ENCODE assay signal across 9 mouse cellular contexts in the genomic region with DNA sequence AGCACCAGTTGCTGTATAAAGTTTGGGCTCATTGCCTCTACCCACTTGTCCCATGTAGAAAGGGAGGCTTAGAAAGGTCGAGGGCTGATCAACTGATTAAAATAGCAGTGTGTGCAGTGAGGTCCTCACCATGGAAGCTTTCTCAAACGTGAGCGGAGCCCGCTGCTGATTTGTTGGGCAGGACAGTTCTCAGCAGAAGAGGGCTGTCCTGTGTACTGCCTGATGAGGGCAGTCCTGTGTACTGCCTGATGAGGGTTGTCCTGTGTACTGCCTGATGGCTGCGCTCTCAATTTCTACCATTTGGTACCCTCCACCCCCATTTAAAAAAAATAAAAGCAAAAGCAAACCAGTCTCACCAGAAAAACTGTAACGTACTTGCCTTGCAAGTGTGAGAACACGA.
DNase-seq lines count a peak whose midpoint lies in the region; ATAC-seq and TF ChIP-seq lines count a peak whose summit lies in the region.
"Had no signal": no experiment of that assay in that cellular context is flagged by ENCODE, and none has a peak within 500 bp of the region (broad histone marks: within the 10 kb centered on the region; RNA-seq: fewer than 3 reads in every experiment).

No protein-coding gene starts in this region.

- H3K27me3 ChIP-seq in midbrain, embryonic 12.5 days, result peaks cover 10% of the 10 kb centered on the region; the same call in 1 of the 2 replicates
- H3K27me3 ChIP-seq in midbrain, embryonic 11.5 days (ENCODE audit: control insufficient read depth, insufficient read depth, low read length), result peaks cover 2% of the 10 kb centered on the region; the same call in 1 of the 2 replicates
- peaks cover 27% of the 10 kb centered on the region for H3K27me3 ChIP-seq in limb, embryonic 15.5 days
- no peaks in the 10 kb centered on the region for H3K27me3 ChIP-seq in stomach, postnatal 0 days (ENCODE audit: control insufficient read depth, insufficient read depth, low read length)
- peaks cover 31% of the 10 kb centered on the region for H3K27me3 ChIP-seq in embryonic facial prominence, embryonic 10.5 days (replicated peaks; ENCODE audit: low read depth, poor library complexity, severe bottlenecking)

- H3K9ac ChIP-seq in midbrain, embryonic 12.5 days (replicated peaks), result no peak overlapping the region
- no peak overlapping the region for H3K9ac ChIP-seq in midbrain, embryonic 11.5 days (ENCODE audit: low read length)
- no peak overlapping the region for H3K9ac ChIP-seq in limb, embryonic 15.5 days
- H3K9ac ChIP-seq in stomach, postnatal 0 days (ENCODE audit: low read length), result no peak overlapping the region

- WGBS in midbrain, embryonic 12.5 days, result 59% methylated on average over 7 of the region's 7 CpGs
- 65% methylated on average over 7 of the region's 7 CpGs for WGBS in midbrain, embryonic 11.5 days
- WGBS in limb, embryonic 15.5 days, result 42% methylated on average over 7 of the region's 7 CpGs
- 47% methylated on average over 7 of the region's 7 CpGs for WGBS in stomach, postnatal 0 days
- 59% methylated on average over 7 of the region's 7 CpGs for WGBS in embryonic facial prominence, embryonic 10.5 days

- no peak for TF ChIP-seq EP300 in stomach, postnatal 0 days (optimal IDR thresholded peaks at IDR 0.05)

- peaks cover 11% of the 10 kb centered on the region for H3K4me1 ChIP-seq in midbrain, embryonic 12.5 days
- peaks cover 3% of the 10 kb centered on the region for H3K4me1 ChIP-seq in midbrain, embryonic 11.5 days (ENCODE audit: control insufficient read depth, insufficient read depth, low read length)
- peaks cover 47% of the 10 kb centered on the region for H3K4me1 ChIP-seq in limb, embryonic 15.5 days
- no peaks in the 10 kb centered on the region; the same call in 1 of the 2 replicates for H3K4me1 ChIP-seq in stomach, postnatal 0 days (replicated peaks; ENCODE audit: control insufficient read depth, insufficient read depth)
- peaks cover 20% of the 10 kb centered on the region for H3K4me1 ChIP-seq in embryonic facial prominence, embryonic 10.5 days

- H3K4me3 ChIP-seq in midbrain, embryonic 12.5 days, result no peak overlapping the region
- no peak overlapping the region for H3K4me3 ChIP-seq in midbrain, embryonic 11.5 days (ENCODE audit: low read depth, low read length)
- H3K4me3 ChIP-seq in limb, embryonic 15.5 days, result 0 out of 2 replicates have a peak overlapping the region, but pooled peaks have one; percentile 9
- no peak overlapping the region for H3K4me3 ChIP-seq in stomach, postnatal 0 days (ENCODE audit: low read depth, low read length)
- H3K4me3 ChIP-seq in embryonic facial prominence, embryonic 10.5 days, result no peak overlapping the region

- no peak for DNase-seq in midbrain, embryonic 11.5 days (ENCODE audit: low spot score, missing footprints)
- peak; percentile 19 to 22 for DNase-seq in heart, adult 9 months (ENCODE audit: low spot score in 2 of 2)
- no peak for DNase-seq in stomach, postnatal 0 days (ENCODE audit: low spot score)
- DNase-seq in embryonic facial prominence, embryonic 10.5 days (ENCODE audit: low spot score), result no peak
- no peak for DNase-seq in ovary, postnatal 36 days (ENCODE audit: low spot score)
- DNase-seq: thymus, postnatal 36 days had no signal

- no peaks in the 10 kb centered on the region for H3K9me3 ChIP-seq in midbrain, embryonic 12.5 days
- no peaks in the 10 kb centered on the region for H3K9me3 ChIP-seq in midbrain, embryonic 11.5 days (ENCODE audit: control insufficient read depth, low read length)
- H3K9me3 ChIP-seq in limb, embryonic 15.5 days, result no peaks in the 10 kb centered on the region
- H3K9me3 ChIP-seq in stomach, postnatal 0 days (ENCODE audit: control insufficient read depth, low read length), result no peaks in the 10 kb centered on the region
- H3K9me3 ChIP-seq in embryonic facial prominence, embryonic 10.5 days, result no peaks in the 10 kb centered on the region

- peak; percentile 16; the same call in 1 of the 2 replicates for TF ChIP-seq CTCF in stomach, postnatal 0 days (IDR thresholded peaks at IDR 0.05; ENCODE audit: low read depth)

- no peaks in the 10 kb centered on the region for H3K36me3 ChIP-seq in midbrain, embryonic 12.5 days
- no peaks in the 10 kb centered on the region for H3K36me3 ChIP-seq in midbrain, embryonic 11.5 days (ENCODE audit: control insufficient read depth, insufficient read depth, low read length)
- no peaks in the 10 kb centered on the region for H3K36me3 ChIP-seq in limb, embryonic 15.5 days
- H3K36me3 ChIP-seq in stomach, postnatal 0 days (ENCODE audit: control insufficient read depth, insufficient read depth, low read length), result no peaks in the 10 kb centered on the region
- no peaks in the 10 kb centered on the region for H3K36me3 ChIP-seq in embryonic facial prominence, embryonic 10.5 days (replicated peaks)

- H3K4me2 ChIP-seq in midbrain, embryonic 12.5 days (replicated peaks), result no peak overlapping the region
- H3K4me2 ChIP-seq in midbrain, embryonic 11.5 days, result no peak overlapping the region
- H3K4me2 ChIP-seq in limb, embryonic 15.5 days, result peak overlapping the region; percentile 25; the same call in 1 of the 2 replicates
- H3K4me2 ChIP-seq in stomach, postnatal 0 days (replicated peaks; ENCODE audit: low read depth), result no peak overlapping the region

- H3K27ac ChIP-seq in midbrain, embryonic 12.5 days (replicated peaks), result peak overlapping the region; percentile 21; the same call in 1 of the 2 replicates
- no peak overlapping the region for H3K27ac ChIP-seq in midbrain, embryonic 11.5 days (ENCODE audit: low read depth, low read length)
- 0 out of 2 replicates have a peak overlapping the region, but pooled peaks have one; percentile 1 for H3K27ac ChIP-seq in limb, embryonic 15.5 days
- no peak overlapping the region for H3K27ac ChIP-seq in stomach, postnatal 0 days (replicated peaks)
- no peak overlapping the region for H3K27ac ChIP-seq in embryonic facial prominence, embryonic 10.5 days (replicated peaks)

- no peak for ATAC-seq in midbrain, embryonic 12.5 days (ENCODE audit: low FRiP score, low read depth)
- ATAC-seq in midbrain, embryonic 11.5 days (ENCODE audit: low FRiP score), result no peak
- ATAC-seq in limb, embryonic 15.5 days (ENCODE audit: insufficient number of reproducible peaks, low FRiP score, low TSS enrichment, low read depth), result no peak
- peak; percentile 36; the same call in 1 of the 2 replicates for ATAC-seq in stomach, postnatal 0 days (ENCODE audit: low FRiP score, low TSS enrichment)
- ATAC-seq in monocyte, adult 5-6 weeks (replicated peaks; ENCODE audit: insufficient number of reproducible peaks, low FRiP score, low TSS enrichment, poor library complexity, severe bottlenecking), result no peak

Comparison
In these comparisons a context has a peak if more than half of its experiments do, and no peak if none do; other contexts are left out.
1. H3K27ac ChIP-seq: peak in midbrain, embryonic 12.5 days (single experiment) and limb, embryonic 15.5 days (single experiment); none in midbrain, embryonic 11.5 days (single experiment), stomach, postnatal 0 days (single experiment) and embryonic facial prominence, embryonic 10.5 days (single experiment).
2. DNase-seq: peak in heart, adult 9 months (2 of 2); none in midbrain, embryonic 11.5 days (single experiment), stomach, postnatal 0 days (single experiment), embryonic facial prominence, embryonic 10.5 days (single experiment) and ovary, postnatal 36 days (single experiment).